Mouse (Mus musculus) ES-CJ7 (cell line): ENCODE measurements around the gene Dlgap4.

Experiments
- DNase-seq: peaks from one replicate; pipeline ENCODE4 v3.0.0; 2011; ENCODE audit warnings: low read depth, low spot score

Gene Dlgap4

DNA sequence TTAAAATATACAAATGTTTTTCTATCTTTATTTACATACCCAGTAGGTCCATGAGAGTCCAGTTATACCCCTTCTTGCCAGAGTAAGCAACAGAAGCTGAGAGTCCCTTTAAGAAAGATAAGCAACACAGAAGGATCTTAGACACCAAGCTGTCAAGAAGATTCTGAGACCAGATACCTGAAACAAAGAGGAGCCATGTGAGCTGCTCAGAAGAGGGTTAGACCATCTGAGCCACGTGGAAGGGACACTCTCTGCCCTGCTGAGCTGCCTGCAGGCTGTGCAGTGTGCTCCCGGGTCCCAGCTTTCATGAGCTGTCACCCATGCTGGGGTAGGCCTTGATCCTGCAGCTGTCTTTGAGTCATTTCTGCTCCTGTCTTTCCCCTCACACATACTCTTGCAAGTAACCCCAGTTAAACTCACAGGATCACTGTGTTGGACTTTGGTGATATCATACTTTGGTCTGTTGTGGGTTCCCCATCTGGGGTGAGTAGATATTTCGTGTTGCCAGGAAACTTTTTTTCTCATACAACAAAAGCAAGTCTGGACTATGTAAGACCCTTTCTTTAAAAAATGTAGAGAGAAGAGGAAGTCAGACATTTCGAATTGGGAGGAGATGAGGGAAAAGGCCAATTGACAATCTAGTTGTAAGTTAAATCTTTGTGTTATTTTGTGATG lies 190.3 kb downstream of the Dlgap4 start:
- no peak for DNase-seq

DNA sequence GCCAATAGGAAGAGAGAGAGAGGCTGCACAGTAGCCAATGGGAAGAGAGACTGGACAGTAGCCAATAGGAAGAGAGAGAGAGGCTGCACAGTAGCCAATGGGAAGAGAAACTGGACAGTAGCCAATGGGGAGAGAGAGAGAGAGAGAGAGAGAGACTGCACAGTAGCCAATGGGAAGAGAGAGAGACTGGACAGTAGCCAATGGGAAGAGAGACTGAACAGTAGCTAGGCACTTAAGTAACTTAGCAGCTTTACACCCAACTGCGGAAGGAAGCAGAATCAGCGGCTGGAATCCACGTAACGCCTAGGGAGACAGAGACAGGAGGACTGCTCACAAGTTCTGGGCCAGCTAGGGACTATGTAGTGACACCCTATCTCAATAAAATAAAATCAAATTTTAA lies 191.1 kb downstream of the Dlgap4 start:
- peak; percentile 50 for DNase-seq

DNA sequence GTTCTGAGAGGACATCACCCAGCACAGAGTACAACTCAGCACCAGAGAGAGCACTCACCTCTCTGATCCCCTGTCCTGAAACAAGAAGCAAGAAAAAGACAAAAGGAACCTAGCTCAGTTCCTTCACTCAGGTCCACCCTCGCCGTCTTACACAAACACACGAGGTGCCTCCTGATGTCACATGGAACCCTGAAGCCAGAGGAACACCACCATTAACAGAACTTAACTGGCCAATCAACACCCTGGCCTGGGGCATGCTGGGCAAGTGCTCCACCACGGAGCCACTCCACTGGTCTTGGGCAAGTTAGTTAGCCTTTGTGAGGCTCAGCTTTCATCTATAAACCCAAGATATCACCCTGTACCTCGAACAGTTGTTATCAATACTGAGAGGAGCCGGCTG lies 193.4 kb downstream of the Dlgap4 start:
- DNase-seq: no peak

DNA sequence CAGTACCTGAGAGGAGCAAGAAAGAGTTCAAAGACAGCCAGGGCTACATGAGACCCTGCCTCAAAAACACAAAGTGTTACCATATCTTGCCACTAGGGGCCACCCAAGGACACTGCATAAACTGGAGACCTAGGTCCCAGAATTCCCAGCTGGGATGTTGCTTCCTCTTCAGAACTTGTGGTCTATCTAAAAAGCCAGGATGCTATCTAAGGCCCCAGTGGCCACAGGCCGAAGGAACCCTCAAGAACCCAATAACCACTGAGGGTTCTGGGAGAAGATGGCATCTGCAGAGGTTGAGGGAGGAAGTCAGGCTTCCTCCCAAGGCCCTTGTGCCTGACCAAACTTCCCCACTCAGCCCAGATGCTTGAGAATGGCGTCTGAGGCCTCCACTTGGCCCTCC lies 196.1 kb downstream of the Dlgap4 start:
- peak; percentile 89 for DNase-seq

DNA sequence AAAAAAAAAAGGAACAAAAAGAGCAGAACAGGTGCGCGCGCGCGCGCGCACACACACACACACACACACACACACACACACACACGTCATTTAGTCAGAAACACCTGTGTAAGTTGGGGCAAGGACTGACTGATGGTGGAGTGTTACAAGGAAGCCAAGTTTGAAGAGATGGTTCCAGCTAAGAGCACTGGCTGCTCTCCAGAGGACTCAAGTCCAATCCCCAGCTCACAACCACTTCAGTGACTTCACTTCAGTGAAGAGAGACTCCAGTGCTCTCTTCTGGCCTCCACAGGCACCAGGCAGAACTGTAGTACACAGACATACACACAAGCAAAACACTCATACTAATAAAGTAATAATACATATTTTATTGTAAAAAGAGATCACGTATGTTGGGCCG lies 197.2 kb downstream of the Dlgap4 start:
- DNase-seq: no peak

DNA sequence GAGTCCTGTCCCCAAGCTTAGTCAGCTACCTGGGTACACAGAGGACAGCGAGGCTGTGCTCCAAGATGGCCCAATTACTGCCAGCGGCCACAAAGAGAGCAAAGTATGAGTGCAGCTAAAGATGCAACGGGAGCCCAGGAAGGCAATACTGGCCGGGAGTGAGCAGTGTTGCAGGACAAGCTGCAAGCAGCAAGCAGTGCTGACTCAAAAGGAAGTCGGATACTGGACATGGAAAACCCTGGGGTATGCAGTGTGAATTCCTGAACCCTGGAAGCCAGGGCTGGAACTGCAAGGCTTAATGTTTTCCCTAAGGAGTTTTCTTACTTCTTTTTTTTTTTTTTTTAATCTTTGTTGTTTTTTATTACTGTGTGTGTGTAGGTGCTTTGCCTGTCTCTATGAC lies 198.1 kb downstream of the Dlgap4 start:
- DNase-seq: no peak
